Mouse (Mus musculus) heart, postnatal 4 days (tissue): ENCODE data around the gene Rnaseh2a. TPM values are rescaled to one million over a fixed set of nuclear protein-coding genes. Genes with fewer than 3 reads are reported as not detected.

Experiments
- DNase-seq: peaks from one replicate; pipeline ENCODE4 v3.0.0; 2021
- total RNA-seq, 2 experiments: library from RNA; stranded (reverse); gene quantifications; 2 replicates each; pipeline ENCODE4 v1.2.3; 2021

Rnaseh2a gene
- total RNA-seq, 2 experiments from 2014 or later: 61.8 to 69.1 TPM

GRCm38 (mm10) chr8:84967532-84968304, 1.8 kb downstream of the Rnaseh2a start:
- no peak for DNase-seq

- DNase-seq: no peak
Measured at GRCm38 (mm10) chr8:84966603-84967002, 3.0 kb downstream of the Rnaseh2a start.

GRCm38 (mm10) chr8:84965731-84966291, 3.8 kb downstream of the Rnaseh2a start:
- DNase-seq: peak; percentile 93

GRCm38 (mm10) chr8:84963952-84964351, 5.6 kb downstream of the Rnaseh2a start:
- no peak for DNase-seq

- peak; percentile 50 for DNase-seq
Measured at GRCm38 (mm10) chr8:84959811-84960210, 9.8 kb downstream of the Rnaseh2a start.

GRCm38 (mm10) chr8:84956768-84957167, 12.8 kb downstream of the Rnaseh2a start:
- peak; percentile 78 for DNase-seq

GRCm38 (mm10) chr8:84952612-84953255, 16.8 kb downstream of the Rnaseh2a start:
- DNase-seq: peak; percentile 40

- no peak for DNase-seq
Measured at GRCm38 (mm10) chr8:84949753-84950152, 19.8 kb downstream of the Rnaseh2a start.

- peak; percentile 66 for DNase-seq
Measured at GRCm38 (mm10) chr8:84947241-84947545, 22.4 kb downstream of the Rnaseh2a start.

- no peak for DNase-seq
Measured at GRCm38 (mm10) chr8:84946528-84947240, 22.9 kb downstream of the Rnaseh2a start, which contains the start of gene Rtbdn. TSS of gene Rtbdn (plus strand) at chr8:84946991.

GRCm38 (mm10) chr8:84945633-84946527, 23.7 kb downstream of the Rnaseh2a start:
- peak; percentile 19 for DNase-seq

- DNase-seq: no peak
Measured at GRCm38 (mm10) chr8:84945235-84945632, 24.3 kb downstream of the Rnaseh2a start.

GRCm38 (mm10) chr8:84944478-84945160, 24.9 kb downstream of the Rnaseh2a start:
- peak; percentile 36 for DNase-seq

- DNase-seq: no peak
Measured at GRCm38 (mm10) chr8:84943699-84944098, 25.9 kb downstream of the Rnaseh2a start.

GRCm38 (mm10) chr8:84937620-84938485, 31.7 kb downstream of the Rnaseh2a start:
- no peak for DNase-seq

- DNase-seq: peak; percentile 71
Measured at GRCm38 (mm10) chr8:84936962-84937546, 32.5 kb downstream of the Rnaseh2a start, which contains the start of gene Mast1. TSS of gene Mast1 (minus strand) at chr8:84937359.

- DNase-seq: no peak
Measured at GRCm38 (mm10) chr8:84936041-84936961, 33.3 kb downstream of the Rnaseh2a start.

- DNase-seq: no peak
Measured at GRCm38 (mm10) chr8:84935489-84935888, 34.1 kb downstream of the Rnaseh2a start.

GRCm38 (mm10) chr8:84934860-84935259, 34.7 kb downstream of the Rnaseh2a start:
- DNase-seq: no peak
